Mouse (Mus musculus): ENCODE data around the gene Rbpj. TPM values are rescaled to one million over a fixed set of nuclear protein-coding genes. Genes with fewer than 3 reads are reported as not detected.

The Rbpj gene
- total and polyA plus RNA-seq, 2 experiments from 2014 or later: 12.6 to 22.0 TPM

GRCm38 (mm10) chr5:53503261-53503660 is 37.3 kb downstream of the Rbpj start:
- H3K9ac ChIP-seq (replicated peaks; ENCODE audit: low read depth, low read length): no peak overlapping the region
- no peaks in the 10 kb centered on the region for H3K27me3 ChIP-seq (ENCODE audit: control insufficient read depth, insufficient read depth, low read length)
- H3K4me3 ChIP-seq (ENCODE audit: low read depth, low read length): no peak overlapping the region
- no peak overlapping the region for H3K4me2 ChIP-seq (ENCODE audit: low read depth, low read length)
- TF ChIP-seq EP300 (IDR thresholded peaks at IDR 0.05; ENCODE audit: low read depth) (no peak), CTCF (IDR thresholded peaks at IDR 0.05; ENCODE audit: low read depth) (no peak)
- H3K36me3 ChIP-seq (replicated peaks; ENCODE audit: control insufficient read depth, insufficient read depth, low read length): no peaks in the 10 kb centered on the region
- ATAC-seq (ENCODE audit: insufficient read depth, low read depth) (no peak), DNase-seq (ENCODE audit: low spot score) (no peak)
- WGBS: 44% methylated on average over 3 of the region's 3 CpGs
- no peak overlapping the region for H3K27ac ChIP-seq (ENCODE audit: low read depth)
- H3K9me3 ChIP-seq (replicated peaks; ENCODE audit: control insufficient read depth, low read length): no peaks in the 10 kb centered on the region
- no peaks in the 10 kb centered on the region for H3K4me1 ChIP-seq (ENCODE audit: control insufficient read depth, insufficient read depth)

GRCm38 (mm10) chr5:53505751-53506150 is 39.8 kb downstream of the Rbpj start:
- TF ChIP-seq CTCF (IDR thresholded peaks at IDR 0.05; ENCODE audit: low read depth): no peak
- no peak for TF ChIP-seq EP300 (IDR thresholded peaks at IDR 0.05; ENCODE audit: low read depth)
- DNase-seq (ENCODE audit: low spot score): no peak
- H3K4me2 ChIP-seq (ENCODE audit: low read depth, low read length): no peak overlapping the region
- no peak for ATAC-seq (ENCODE audit: insufficient read depth, low read depth)
- no peaks in the 10 kb centered on the region for H3K27me3 ChIP-seq (ENCODE audit: control insufficient read depth, insufficient read depth, low read length)
- no peaks in the 10 kb centered on the region for H3K36me3 ChIP-seq (replicated peaks; ENCODE audit: control insufficient read depth, insufficient read depth, low read length)
- H3K9ac ChIP-seq (replicated peaks; ENCODE audit: low read depth, low read length): no peak overlapping the region
- no peaks in the 10 kb centered on the region for H3K9me3 ChIP-seq (replicated peaks; ENCODE audit: control insufficient read depth, low read length)
- 69% methylated on average over 6 of the region's 6 CpGs for WGBS
- 0 out of 2 replicates have a peak, but pooled peaks cover 2% of the 10 kb centered on the region for H3K4me1 ChIP-seq (ENCODE audit: control insufficient read depth, insufficient read depth)
- no peak overlapping the region for H3K27ac ChIP-seq (ENCODE audit: low read depth)
- no peak overlapping the region for H3K4me3 ChIP-seq (ENCODE audit: low read depth, low read length)

DNA sequence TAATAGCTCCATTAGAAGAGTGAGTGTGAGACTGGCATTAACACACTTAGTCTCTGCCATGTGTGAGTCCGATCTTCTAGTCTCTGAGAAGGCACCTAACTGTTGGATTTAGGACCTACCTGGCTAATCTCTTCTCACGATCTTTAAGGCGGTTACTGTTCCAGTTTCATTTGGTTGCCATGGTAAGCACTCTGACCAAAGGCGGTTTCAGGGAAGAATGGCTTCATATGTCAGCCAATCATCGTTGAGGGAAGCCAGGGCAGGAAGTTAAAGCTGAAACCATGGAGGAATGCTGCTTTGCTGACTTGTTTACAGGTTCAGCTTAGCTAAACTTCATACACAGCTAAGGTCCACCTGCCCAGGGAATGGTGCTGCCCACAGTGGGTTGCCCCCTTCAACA is 41.4 kb downstream of the Rbpj start:
- no peak overlapping the region for H3K4me3 ChIP-seq (ENCODE audit: low read depth, low read length)
- no peak for ATAC-seq (ENCODE audit: insufficient read depth, low read depth)
- TF ChIP-seq CTCF (IDR thresholded peaks at IDR 0.05; ENCODE audit: low read depth): no peak
- no peak for TF ChIP-seq EP300 (IDR thresholded peaks at IDR 0.05; ENCODE audit: low read depth)

GRCm38 (mm10) chr5:53509465-53509864 is 43.5 kb downstream of the Rbpj start:
- Histone ChIP-seq H3K27ac (ENCODE audit: low read depth) (peak overlapping the region; percentile 43; the same call in 1 of the 2 replicates), H3K9me3 (replicated peaks; ENCODE audit: control insufficient read depth, low read length) (no peaks in the 10 kb centered on the region), H3K4me2 (ENCODE audit: low read depth, low read length) (no peak overlapping the region), H3K4me3 (ENCODE audit: low read depth, low read length) (no peak overlapping the region), H3K36me3 (replicated peaks; ENCODE audit: control insufficient read depth, insufficient read depth, low read length) (no peaks in the 10 kb centered on the region), H3K27me3 (ENCODE audit: control insufficient read depth, insufficient read depth, low read length) (no peaks in the 10 kb centered on the region), H3K4me1 (ENCODE audit: control insufficient read depth, insufficient read depth) (0 out of 2 replicates have a peak, but pooled peaks cover 2% of the 10 kb centered on the region), H3K9ac (replicated peaks; ENCODE audit: low read depth, low read length) (no peak overlapping the region)
- 44% methylated on average over 10 of the region's 10 CpGs for WGBS
- peak; percentile 51 for ATAC-seq (ENCODE audit: insufficient read depth, low read depth)
- peak; percentile 61 for DNase-seq (ENCODE audit: low spot score)
- TF ChIP-seq EP300 (IDR thresholded peaks at IDR 0.05; ENCODE audit: low read depth): no peak
- TF ChIP-seq CTCF (IDR thresholded peaks at IDR 0.05; ENCODE audit: low read depth): no peak

More for the DNA sequence above, 41.4 kb downstream of the Rbpj start:
- no peaks in the 10 kb centered on the region for H3K36me3 ChIP-seq (replicated peaks; ENCODE audit: control insufficient read depth, insufficient read depth, low read length)
- no peak overlapping the region for H3K27ac ChIP-seq (ENCODE audit: low read depth)
- H3K9ac ChIP-seq (replicated peaks; ENCODE audit: low read depth, low read length): no peak overlapping the region
- H3K9me3 ChIP-seq (replicated peaks; ENCODE audit: control insufficient read depth, low read length): no peaks in the 10 kb centered on the region
- no peaks in the 10 kb centered on the region for H3K27me3 ChIP-seq (ENCODE audit: control insufficient read depth, insufficient read depth, low read length)
- 0 out of 2 replicates have a peak, but pooled peaks cover 2% of the 10 kb centered on the region for H3K4me1 ChIP-seq (ENCODE audit: control insufficient read depth, insufficient read depth)
- no peak for DNase-seq (ENCODE audit: low spot score)
- 82% methylated on average over 5 of the region's 5 CpGs for WGBS
- no peak overlapping the region for H3K4me2 ChIP-seq (ENCODE audit: low read depth, low read length)

- DNase-seq (ENCODE audit: low spot score): no peak
- no peak for ATAC-seq (ENCODE audit: insufficient read depth, low read depth)
- Histone ChIP-seq H3K27ac (ENCODE audit: low read depth) (peak overlapping the region; percentile 43; the same call in 1 of the 2 replicates), H3K4me3 (ENCODE audit: low read depth, low read length) (no peak overlapping the region), H3K9ac (replicated peaks; ENCODE audit: low read depth, low read length) (no peak overlapping the region), H3K4me2 (ENCODE audit: low read depth, low read length) (no peak overlapping the region), H3K9me3 (replicated peaks; ENCODE audit: control insufficient read depth, low read length) (no peaks in the 10 kb centered on the region), H3K27me3 (ENCODE audit: control insufficient read depth, insufficient read depth, low read length) (no peaks in the 10 kb centered on the region), H3K36me3 (replicated peaks; ENCODE audit: control insufficient read depth, insufficient read depth, low read length) (no peaks in the 10 kb centered on the region), H3K4me1 (ENCODE audit: control insufficient read depth, insufficient read depth) (0 out of 2 replicates have a peak, but pooled peaks cover 2% of the 10 kb centered on the region)
- WGBS: 91% methylated on average over 2 of the region's 2 CpGs
- no peak for TF ChIP-seq EP300 (IDR thresholded peaks at IDR 0.05; ENCODE audit: low read depth)
- no peak for TF ChIP-seq CTCF (IDR thresholded peaks at IDR 0.05; ENCODE audit: low read depth)
Observed at GRCm38 (mm10) chr5:53509927-53510326, 44.0 kb downstream of the Rbpj start.

DNA sequence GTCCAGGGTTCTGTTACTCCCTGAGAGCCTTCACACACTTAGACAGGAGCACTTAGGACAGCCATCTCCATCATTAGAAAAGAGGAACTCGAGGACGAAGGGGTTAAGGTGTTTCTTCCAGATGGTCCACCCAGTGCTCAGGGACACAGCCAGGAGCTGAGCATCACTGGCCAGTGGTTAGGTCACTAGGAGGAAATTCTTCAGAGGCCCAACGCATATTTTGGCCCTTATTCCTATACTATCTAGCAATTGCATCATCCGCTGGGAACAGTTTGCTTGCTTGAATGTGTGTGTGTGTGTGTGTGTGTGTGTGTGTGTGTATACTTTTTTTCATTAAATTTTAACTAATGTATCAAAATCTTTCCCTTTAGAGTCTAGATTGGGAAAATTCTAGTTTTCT is 45.5 kb downstream of the Rbpj start:
- Histone ChIP-seq H3K36me3 (replicated peaks; ENCODE audit: control insufficient read depth, insufficient read depth, low read length) (no peaks in the 10 kb centered on the region), H3K4me3 (ENCODE audit: low read depth, low read length) (no peak overlapping the region), H3K4me1 (ENCODE audit: control insufficient read depth, insufficient read depth) (0 out of 2 replicates have a peak, but pooled peaks cover 2% of the 10 kb centered on the region), H3K27me3 (ENCODE audit: control insufficient read depth, insufficient read depth, low read length) (no peaks in the 10 kb centered on the region), H3K4me2 (ENCODE audit: low read depth, low read length) (no peak overlapping the region), H3K27ac (ENCODE audit: low read depth) (no peak overlapping the region), H3K9ac (replicated peaks; ENCODE audit: low read depth, low read length) (no peak overlapping the region), H3K9me3 (replicated peaks; ENCODE audit: control insufficient read depth, low read length) (no peaks in the 10 kb centered on the region)
- WGBS: 62% methylated on average over 4 of the region's 4 CpGs
- ATAC-seq (ENCODE audit: insufficient read depth, low read depth) (peak; percentile 64), DNase-seq (ENCODE audit: low spot score) (peak; percentile 51)
- TF ChIP-seq EP300 (IDR thresholded peaks at IDR 0.05; ENCODE audit: low read depth) (no peak), CTCF (IDR thresholded peaks at IDR 0.05; ENCODE audit: low read depth) (no peak)
